Mouse (Mus musculus) ovary, postnatal 10 days (tissue): ENCODE results near the gene Klf13.

Experiments
- DNase-seq: peaks from one replicate; pipeline ENCODE4 v3.0.0; 2022; ENCODE audit warnings: low spot score

The Klf13 gene

DNA sequence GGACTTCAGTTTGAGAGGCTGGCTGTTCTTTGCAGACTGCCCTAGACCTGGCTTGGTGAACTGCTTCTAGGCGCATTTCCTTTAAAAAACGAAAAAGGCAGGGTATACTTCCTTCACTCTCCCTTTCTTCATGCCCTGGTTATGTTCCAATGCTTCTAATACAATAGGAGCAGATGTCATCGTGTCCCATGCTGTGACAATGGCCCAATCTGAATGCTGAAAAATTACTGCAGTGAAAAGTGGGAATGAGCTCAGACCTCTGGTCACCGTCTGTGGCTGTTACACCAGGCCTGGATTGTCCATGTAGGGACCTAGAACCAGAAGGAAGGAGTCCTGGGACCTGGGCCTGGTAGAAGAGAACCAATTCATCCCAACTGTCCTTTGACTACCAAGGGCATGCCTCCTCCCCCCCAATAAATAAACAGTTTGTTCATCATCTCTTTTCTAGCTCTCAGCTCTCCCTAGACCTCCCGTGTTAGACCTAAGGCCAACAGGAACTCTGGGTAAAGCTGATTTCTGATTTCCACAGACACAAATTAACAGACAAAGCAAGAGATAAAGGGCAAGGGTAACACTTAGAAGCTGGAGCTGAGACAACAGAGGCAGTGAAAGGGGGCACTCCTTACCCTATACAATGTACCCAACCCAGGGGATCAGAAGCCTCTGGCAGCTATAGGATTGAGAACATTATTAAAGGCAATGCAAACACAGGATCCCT lies 30.8 kb downstream of the Klf13 start:
- no peak for DNase-seq

DNA sequence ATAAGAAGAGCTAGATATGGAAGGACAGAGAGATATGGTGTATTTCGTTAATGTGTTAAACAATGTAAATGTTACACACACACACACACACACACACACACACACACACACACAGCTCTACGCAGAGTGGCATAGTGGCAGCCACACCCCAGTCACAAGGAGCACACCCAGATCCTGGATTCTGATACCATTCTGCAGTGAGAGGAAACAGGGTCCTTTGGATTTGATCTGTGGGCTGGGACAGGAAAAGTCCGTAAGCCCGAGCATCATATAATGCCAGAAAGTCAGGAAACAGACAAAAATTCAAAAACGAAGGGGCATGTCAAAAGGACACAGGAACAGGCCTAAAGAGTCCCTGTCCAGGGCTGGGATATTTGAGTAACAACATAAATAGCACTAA lies 33.1 kb downstream of the Klf13 start:
- DNase-seq, result no peak

DNA sequence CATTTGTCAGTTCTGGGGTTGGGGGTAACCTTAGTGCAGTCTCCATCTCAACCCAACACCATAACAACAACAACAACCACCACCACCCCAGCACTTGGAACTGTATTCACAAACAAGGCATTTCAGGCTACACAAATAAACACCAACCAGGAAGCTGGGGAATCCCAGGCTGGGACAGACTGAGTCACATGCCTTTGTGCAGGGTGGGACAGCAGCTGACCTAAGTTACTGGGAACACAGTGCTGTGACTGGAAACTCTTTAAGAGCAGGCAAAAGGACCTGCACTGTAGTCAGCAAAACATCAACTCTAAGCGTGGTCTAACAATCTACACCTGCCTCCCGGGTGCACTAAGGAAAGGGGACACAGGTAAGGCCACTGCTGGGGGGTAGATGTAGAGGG lies 33.5 kb downstream of the Klf13 start:
- no peak for DNase-seq

DNA sequence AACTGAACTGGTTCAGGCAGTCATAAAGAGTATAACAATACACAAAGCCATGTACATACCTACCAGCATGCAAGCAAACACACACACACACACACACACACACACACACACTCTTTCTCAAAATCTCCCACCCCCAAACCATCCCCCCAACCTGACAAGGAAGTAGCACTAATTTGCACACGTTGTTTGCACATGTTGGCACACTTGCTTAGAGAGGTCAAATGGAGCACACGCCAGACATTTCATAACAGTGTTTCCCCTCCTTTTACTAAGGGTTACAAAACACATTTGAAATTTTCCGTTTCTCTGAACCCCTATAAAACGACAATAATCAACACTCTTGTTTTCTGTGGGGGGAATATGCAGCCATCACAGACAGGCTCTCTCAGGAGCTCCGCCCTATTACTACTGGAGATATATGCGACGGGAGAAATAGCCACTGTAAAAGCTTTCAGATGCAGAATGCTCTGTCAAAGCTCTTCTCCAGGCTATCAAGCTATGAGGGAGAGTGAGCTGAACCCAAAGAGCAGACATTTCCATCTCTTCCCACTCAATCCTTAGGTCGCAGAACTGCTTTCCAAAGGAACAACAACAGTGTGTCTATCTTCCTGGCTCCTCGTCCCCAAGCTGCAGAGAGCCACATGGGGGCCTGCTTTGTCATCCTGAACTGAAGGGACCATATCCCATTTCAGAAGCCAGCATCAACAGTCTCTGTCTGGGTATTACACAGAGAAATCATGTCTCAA lies 34.9 kb downstream of the Klf13 start:
- DNase-seq, result no peak

DNA sequence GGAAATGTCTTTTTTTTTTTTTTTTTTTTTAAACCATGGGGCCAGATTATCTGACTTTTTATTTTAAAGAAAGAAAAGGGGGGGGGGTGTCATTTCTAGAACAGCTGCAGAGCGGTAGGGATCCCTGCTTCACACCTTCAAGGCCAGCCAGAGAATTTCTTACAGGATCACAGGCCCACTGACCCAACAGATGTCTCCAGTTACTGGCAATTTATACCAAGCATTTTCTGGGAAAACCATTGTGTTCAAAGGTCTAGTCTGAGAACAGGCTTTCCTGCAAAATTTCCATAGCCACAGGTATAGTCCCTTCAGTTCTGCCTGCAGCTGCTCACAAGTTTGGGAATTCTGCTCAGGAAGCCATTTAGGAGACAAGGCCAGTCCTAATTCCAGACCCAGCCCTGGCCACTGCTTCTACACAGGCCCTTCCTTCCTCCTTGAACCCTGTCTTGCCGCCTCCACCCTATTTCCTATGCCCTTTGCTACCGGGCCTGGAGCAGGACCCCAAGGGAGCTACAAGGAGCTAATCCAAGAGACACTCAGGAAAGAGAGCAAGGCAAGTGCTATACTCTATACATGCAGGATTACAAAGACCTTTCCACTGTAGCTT lies 36.0 kb downstream of the Klf13 start:
- no peak for DNase-seq

- no peak for DNase-seq
These were observed 36.8 kb downstream of the Klf13 start for GRCm38 (mm10) chr7:63901942-63902341.

GRCm38 (mm10) chr7:63901346-63901745 lies 37.4 kb downstream of the Klf13 start:
- DNase-seq, result no peak

- no peak for DNase-seq
These were observed 38.3 kb downstream of the Klf13 start for GRCm38 (mm10) chr7:63900411-63900810.

GRCm38 (mm10) chr7:63899925-63900324 lies 38.8 kb downstream of the Klf13 start:
- DNase-seq, result no peak

DNA sequence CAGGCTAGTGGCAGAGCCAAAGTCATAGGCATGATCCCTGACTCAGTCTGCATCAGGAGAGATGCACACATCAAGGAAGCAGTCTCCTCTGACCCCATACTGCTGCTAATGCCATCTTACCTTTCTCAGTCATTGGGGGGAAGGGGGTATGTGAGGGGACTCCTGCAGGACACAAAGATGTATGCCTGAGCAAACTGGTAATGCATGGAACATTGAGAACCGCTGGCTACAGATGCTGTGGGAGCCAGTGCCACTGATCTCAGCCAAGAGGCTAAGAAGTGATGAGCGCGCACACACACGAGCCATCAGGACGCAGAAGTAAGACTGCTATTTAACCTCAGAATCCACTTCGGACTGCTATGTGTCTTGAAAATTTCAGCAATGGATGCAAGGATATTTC lies 40.5 kb downstream of the Klf13 start:
- DNase-seq, result no peak

DNA sequence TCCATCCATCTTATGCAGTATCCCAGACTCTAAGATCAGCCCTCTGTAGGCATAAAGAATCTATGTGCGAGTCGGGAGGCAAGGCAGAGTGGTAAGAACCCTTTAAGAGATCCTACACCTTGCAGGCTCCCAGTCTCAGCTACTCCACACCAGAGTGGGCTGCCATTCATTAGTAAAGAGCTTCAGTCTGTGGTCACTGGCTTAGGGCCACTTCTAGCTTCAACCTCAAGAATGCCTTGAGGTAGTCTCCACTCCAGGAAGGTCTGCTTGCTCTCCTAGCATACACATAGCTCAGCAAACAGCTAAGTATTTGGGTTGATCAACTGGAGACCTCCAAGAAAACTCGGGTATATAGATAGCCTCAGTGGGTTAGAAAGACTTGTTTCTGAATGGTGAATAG lies 41.1 kb downstream of the Klf13 start:
- no peak for DNase-seq

GRCm38 (mm10) chr7:63896968-63897468 lies 41.7 kb downstream of the Klf13 start:
- DNase-seq, result peak; percentile 59

DNA sequence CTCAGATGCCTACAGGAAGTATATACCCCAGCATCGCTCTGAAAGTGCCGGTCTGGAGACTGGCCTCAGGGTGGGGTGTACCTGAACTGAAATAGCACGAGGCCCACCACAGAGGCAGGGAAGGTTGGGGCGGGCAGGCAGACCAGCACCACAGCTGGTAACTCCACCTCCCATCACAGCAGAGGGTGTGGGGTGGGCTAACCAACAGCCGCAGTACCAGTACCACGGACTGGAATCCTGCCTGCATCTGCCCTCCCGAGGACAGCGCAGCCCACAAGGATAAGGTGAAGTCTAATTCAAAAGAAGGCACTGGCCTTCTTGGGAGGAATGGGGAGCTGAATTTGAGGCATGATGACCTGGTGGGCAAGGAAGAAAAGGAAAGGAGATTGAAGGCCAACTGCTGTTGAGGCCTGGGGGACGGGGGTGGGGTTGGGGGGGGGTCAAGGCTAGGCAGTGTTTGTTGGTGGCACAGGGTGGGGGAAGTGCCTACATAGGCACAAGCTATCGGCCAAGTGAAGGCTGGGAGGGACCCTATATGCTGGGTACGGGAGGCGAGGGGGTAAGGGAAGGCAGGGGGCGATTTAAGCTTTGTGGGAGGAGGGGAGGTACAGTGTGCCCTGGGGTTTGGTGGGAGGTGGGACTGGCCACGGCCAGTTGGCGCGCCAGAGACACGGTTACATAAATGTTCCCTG lies 42.3 kb downstream of the Klf13 start:
- DNase-seq, result no peak

DNA sequence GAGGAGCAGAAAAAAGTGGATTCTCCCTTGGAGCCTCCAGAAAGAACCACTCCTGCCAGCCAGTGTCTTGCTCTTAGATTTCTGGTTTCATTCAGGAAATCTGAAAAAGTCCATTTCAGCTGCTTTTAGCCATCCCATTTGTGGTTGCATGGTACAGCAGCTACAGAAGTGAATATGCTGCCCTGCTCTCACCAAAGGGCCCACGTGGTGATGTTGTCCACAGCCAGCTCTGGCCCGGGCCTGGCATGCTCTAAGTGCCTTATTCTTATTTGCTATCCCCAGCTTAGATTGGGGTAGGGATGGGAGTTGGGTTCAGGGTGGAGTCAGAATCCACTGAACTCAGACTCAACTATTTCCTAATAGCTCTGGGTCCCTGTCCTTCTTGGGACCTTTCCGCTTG lies 43.5 kb downstream of the Klf13 start:
- DNase-seq, result no peak

- DNase-seq, result no peak
These were observed 44.1 kb downstream of the Klf13 start for GRCm38 (mm10) chr7:63894662-63895061.

- DNase-seq, result no peak
These were observed 45.0 kb downstream of the Klf13 start for GRCm38 (mm10) chr7:63893729-63894128.

- DNase-seq, result no peak
These were observed 45.5 kb downstream of the Klf13 start for GRCm38 (mm10) chr7:63893201-63893600.

GRCm38 (mm10) chr7:63891488-63892075 lies 47.1 kb downstream of the Klf13 start:
- no peak for DNase-seq

DNA sequence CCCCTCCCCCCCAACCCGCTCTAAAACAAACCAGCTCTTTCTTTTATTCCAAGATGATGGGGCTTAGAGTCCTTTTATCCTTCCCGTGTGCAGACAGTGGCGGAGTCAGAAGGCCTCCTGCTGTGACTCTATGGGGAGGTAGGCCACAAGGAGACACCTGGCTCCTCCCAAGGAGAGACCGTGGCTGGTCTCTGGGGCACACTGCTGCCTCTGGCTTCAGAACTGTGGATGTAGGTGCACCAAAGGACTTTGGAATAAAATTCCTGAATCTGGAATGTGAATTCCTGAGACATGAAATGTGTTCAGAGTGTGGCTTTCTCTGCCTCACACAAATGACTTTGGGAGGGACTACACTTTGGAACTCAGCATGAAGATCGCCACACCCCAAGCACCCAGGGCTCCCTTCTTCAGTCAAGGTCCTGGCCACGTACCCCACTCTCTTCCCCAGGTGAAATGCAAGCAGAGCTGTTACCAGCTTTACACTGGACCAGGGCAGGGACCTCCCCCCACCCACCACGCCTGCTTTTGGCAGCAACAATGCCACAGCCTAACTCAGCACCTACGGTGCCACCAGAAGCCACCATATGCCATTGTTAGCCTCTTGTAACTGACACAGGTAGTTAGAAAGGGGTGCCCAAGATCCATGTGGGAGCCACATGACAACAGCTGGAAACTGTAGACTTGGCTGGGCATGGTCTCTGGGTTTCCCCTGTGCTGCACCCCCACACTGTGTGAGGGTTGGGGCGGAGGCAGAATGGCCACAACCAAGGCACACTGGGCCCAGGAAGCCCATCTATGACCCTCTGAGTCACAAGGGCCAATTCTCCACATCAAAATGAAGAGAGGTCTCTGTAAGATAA lies 49.4 kb downstream of the Klf13 start:
- no peak for DNase-seq

GRCm38 (mm10) chr7:63888674-63889073 lies 50.0 kb downstream of the Klf13 start:
- DNase-seq, result no peak

DNA sequence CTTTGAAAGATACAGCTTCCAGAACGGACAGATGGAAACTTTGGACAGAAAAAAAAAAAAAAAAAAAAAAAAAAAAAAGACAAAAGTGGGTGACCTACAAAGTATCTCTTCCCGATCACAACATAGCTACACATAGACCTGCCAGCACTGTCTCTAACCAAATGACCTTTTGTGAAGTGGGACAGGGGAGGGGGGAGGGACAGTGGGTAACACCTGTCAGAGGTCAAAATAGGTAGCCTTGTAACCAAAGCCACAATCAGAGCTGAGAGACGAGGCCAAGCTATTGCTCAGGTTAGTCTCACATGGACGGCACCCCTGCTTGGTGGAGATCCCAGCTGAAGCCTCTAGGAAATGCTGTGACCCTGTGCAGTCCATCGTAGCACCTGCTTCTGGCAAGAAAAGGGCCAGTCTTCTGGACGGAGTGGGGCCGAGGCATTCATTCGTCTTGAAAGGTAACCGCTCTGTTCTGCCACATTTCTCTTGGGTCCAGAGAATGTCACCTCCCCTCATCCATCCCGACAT lies 51.1 kb downstream of the Klf13 start:
- no peak for DNase-seq
